Mouse (Mus musculus): Measurements from ENCODE around the gene Arl4a. TPM values are rescaled to one million over a fixed set of nuclear protein-coding genes. Genes with fewer than 3 reads are reported as not detected.

Gene Arl4a
- total and polyA plus RNA-seq, 3 experiments, result 24.3 to 25.4 (median 24.6) TPM

DNA sequence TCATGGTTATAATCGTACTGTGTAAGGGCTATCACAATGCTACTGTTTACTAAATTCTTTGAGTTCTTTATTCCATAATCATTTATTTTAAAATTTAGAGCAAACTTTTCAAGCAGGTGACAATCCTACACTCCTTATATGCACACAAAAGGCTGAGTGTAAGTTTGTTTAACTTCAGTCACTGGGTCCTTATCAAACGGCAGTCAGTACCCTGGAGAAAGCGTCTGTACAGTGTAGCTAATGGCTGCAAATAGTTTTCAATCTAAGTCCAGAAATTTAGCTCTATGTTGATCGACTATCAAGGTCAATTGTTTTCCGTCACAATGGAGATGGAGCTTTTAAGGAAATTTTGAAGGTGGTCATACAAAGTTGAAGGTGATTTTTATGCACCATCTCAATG, 44.2 kb upstream of the Arl4a start:
- no peak overlapping the region for H3K9ac ChIP-seq (ENCODE audit: insufficient read depth, low read depth)
- H3K79me2 ChIP-seq (replicated peaks; ENCODE audit: control insufficient read depth, extremely low read depth, insufficient read depth, poor library complexity, severe bottlenecking), result no peaks in the 10 kb centered on the region
- no peaks in the 10 kb centered on the region for H3K36me3 ChIP-seq (replicated peaks in 1 of 2; ENCODE audit: control insufficient read depth in 1 of 2, insufficient read depth in 1 of 2, low read length in 1 of 2)
- no peak overlapping the region for H3K27ac ChIP-seq (ENCODE audit: insufficient read depth, low read depth)
- TF ChIP-seq CTCF (conservative IDR thresholded peaks at IDR 0.05 in 1 of 2, IDR thresholded peaks at IDR 0.05 in 1 of 2; ENCODE audit: low read depth in 2 of 2, low read length in 2 of 2) (no peak), MYC (IDR thresholded peaks at IDR 0.05; ENCODE audit: low read depth, low read length) (no peak), MAFK (IDR thresholded peaks at IDR 0.05; ENCODE audit: insufficient replicate concordance, low read length) (no peak)
- no peak for DNase-seq (ENCODE audit: extremely low read depth)
- H3K9me3 ChIP-seq (replicated peaks; ENCODE audit: low read length), result no peaks in the 10 kb centered on the region
- H3K4me2 ChIP-seq (ENCODE audit: insufficient read depth, low read depth, poor library complexity, severe bottlenecking), result no peak overlapping the region
- in situ Hi-C loops (cut with MboI; ENCODE audit: low pct_ligation_motif_present, low pct_unique_long_range_greater_than_20kb, low sequenced_read_pairs), result loop anchor here (25.0 kb wide), 1 partner anchor 730 kb away; no protein-coding TSS in a partner anchor
- no peaks in the 10 kb centered on the region for H3K27me3 ChIP-seq (replicated peaks)
- no peak overlapping the region for H3K4me3 ChIP-seq (replicated peaks in 1 of 3; ENCODE audit: low read depth in 2 of 3, low read length in 2 of 3, poor library complexity in 1 of 3)
- dilution Hi-C loops (cut with MboI; ENCODE audit: extremely low pct_ligation_motif_present, extremely low pct_unique_long_range_greater_than_20kb, low sequenced_read_pairs), result no loop called here
- peaks cover 0 to 6% of the 10 kb centered on the region in 2 experiments; a peak in 1 of 4 replicates for H3K4me1 ChIP-seq (ENCODE audit: control insufficient read depth in 1 of 2, insufficient read depth in 2 of 2)

- Histone ChIP-seq H3K4me1 (ENCODE audit: control insufficient read depth in 1 of 2, insufficient read depth in 2 of 2) (peaks cover 0 to 4% of the 10 kb centered on the region in 2 experiments; a peak in 2 of 4 replicates), H3K27ac (ENCODE audit: insufficient read depth, low read depth) (no peak overlapping the region), H3K4me3 (replicated peaks in 1 of 3; ENCODE audit: low read depth in 2 of 3, low read length in 2 of 3, poor library complexity in 1 of 3) (no peak overlapping the region), H3K36me3 (replicated peaks in 1 of 2; ENCODE audit: control insufficient read depth in 1 of 2, insufficient read depth in 1 of 2, low read length in 1 of 2) (no peaks in the 10 kb centered on the region), H3K9ac (ENCODE audit: insufficient read depth, low read depth) (no peak overlapping the region), H3K79me2 (replicated peaks; ENCODE audit: control insufficient read depth, extremely low read depth, insufficient read depth, poor library complexity, severe bottlenecking) (no peaks in the 10 kb centered on the region), H3K4me2 (ENCODE audit: insufficient read depth, low read depth, poor library complexity, severe bottlenecking) (peak overlapping the region; percentile 36; the same call in 1 of the 2 replicates), H3K27me3 (replicated peaks) (no peaks in the 10 kb centered on the region), H3K9me3 (replicated peaks; ENCODE audit: low read length) (no peaks in the 10 kb centered on the region)
- TF ChIP-seq SIN3A (IDR thresholded peaks at IDR 0.05; ENCODE audit: low read length) (no peak), SMC3 (IDR thresholded peaks at IDR 0.05; ENCODE audit: low read depth, low read length) (peak; percentile 47), RAD21 (IDR thresholded peaks at IDR 0.05; ENCODE audit: low read depth, low read length) (peak; percentile 71), MYC (IDR thresholded peaks at IDR 0.05; ENCODE audit: low read depth, low read length) (no peak), UBTF (IDR thresholded peaks at IDR 0.05; ENCODE audit: low read depth, low read length) (no peak), ZC3H11A (IDR thresholded peaks at IDR 0.05; ENCODE audit: low read depth, low read length) (peak; percentile 24; the same call in 1 of the 2 replicates), MAZ (IDR thresholded peaks at IDR 0.05; ENCODE audit: low read depth, low read length) (no peak), E2F4 (IDR thresholded peaks at IDR 0.05; ENCODE audit: insufficient replicate concordance, low read depth, low read length) (no peak), NRF1 (IDR thresholded peaks at IDR 0.05; ENCODE audit: low read depth, low read length) (no peak), CTCF (conservative IDR thresholded peaks at IDR 0.05 in 1 of 2, IDR thresholded peaks at IDR 0.05 in 1 of 2; ENCODE audit: low read depth in 2 of 2, low read length in 2 of 2) (peak in 1 of 2 experiments; percentile 56; a peak in 2 of 4 replicates)
- dilution Hi-C loops (cut with MboI; ENCODE audit: extremely low pct_ligation_motif_present, extremely low pct_unique_long_range_greater_than_20kb, low sequenced_read_pairs) (no loop called here), in situ Hi-C loops (cut with MboI; ENCODE audit: low pct_ligation_motif_present, low pct_unique_long_range_greater_than_20kb, low sequenced_read_pairs) (no loop called here)
- DNase-seq (ENCODE audit: extremely low read depth), result no peak
Observed at GRCm38 (mm10) chr12:40073660-40074059, 35.8 kb upstream of the Arl4a start.

DNA sequence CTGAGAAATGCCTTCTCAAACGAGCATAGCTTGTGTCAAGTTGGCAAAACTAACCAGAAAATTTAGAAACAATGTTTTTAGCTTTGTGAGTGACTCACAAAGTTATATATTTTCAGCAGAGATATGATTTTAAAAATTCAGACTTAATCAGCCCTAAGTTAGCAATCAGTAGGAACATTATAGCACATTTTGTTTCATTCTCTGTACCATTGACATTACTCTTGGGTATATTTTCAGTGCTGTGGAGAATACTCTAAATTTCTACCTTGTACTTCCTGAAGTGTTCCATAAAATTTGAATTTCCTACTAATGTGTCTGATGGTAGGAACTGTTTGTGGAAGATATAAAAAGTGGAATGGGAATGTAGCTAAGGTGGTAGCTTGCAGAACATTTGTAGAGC, 9.2 kb upstream of the Arl4a start:
- in situ Hi-C loops (cut with MboI; ENCODE audit: low pct_ligation_motif_present, low pct_unique_long_range_greater_than_20kb, low sequenced_read_pairs) (no loop called here), dilution Hi-C loops (cut with MboI; ENCODE audit: extremely low pct_ligation_motif_present, extremely low pct_unique_long_range_greater_than_20kb, low sequenced_read_pairs) (no loop called here)
- Histone ChIP-seq H3K4me3 (replicated peaks in 1 of 3; ENCODE audit: low read depth in 2 of 3, low read length in 2 of 3, poor library complexity in 1 of 3) (no peak overlapping the region), H3K4me1 (ENCODE audit: control insufficient read depth in 1 of 2, insufficient read depth in 2 of 2) (peaks cover 0 to 17% of the 10 kb centered on the region in 2 experiments; a peak in 1 of 4 replicates), H3K9ac (ENCODE audit: insufficient read depth, low read depth) (no peak overlapping the region), H3K27ac (ENCODE audit: insufficient read depth, low read depth) (no peak overlapping the region), H3K4me2 (ENCODE audit: insufficient read depth, low read depth, poor library complexity, severe bottlenecking) (no peak overlapping the region), H3K27me3 (replicated peaks) (no peaks in the 10 kb centered on the region), H3K9me3 (replicated peaks; ENCODE audit: low read length) (no peaks in the 10 kb centered on the region), H3K79me2 (replicated peaks; ENCODE audit: control insufficient read depth, extremely low read depth, insufficient read depth, poor library complexity, severe bottlenecking) (no peaks in the 10 kb centered on the region), H3K36me3 (replicated peaks in 1 of 2; ENCODE audit: control insufficient read depth in 1 of 2, insufficient read depth in 1 of 2, low read length in 1 of 2) (no peaks in the 10 kb centered on the region)
- no peak for DNase-seq (ENCODE audit: extremely low read depth)
- TF ChIP-seq ELF1 (IDR thresholded peaks at IDR 0.05; ENCODE audit: low read depth, low read length) (0 out of 2 replicates have a peak, but pooled peaks have one; percentile 2), RAD21 (IDR thresholded peaks at IDR 0.05; ENCODE audit: low read depth, low read length) (no peak)

All from CH12.LX (cell line).